Mouse (Mus musculus) left cerebral cortex, adult 6 months (tissue): ENCODE results near the gene Itprid2. TPM values are rescaled to one million over a fixed set of nuclear protein-coding genes. Genes with fewer than 3 reads are reported as not detected.

Source experiments
- long read RNA-seq, 2 experiments: library from polyadenylated mRNA; unstranded; transcript quantifications; one replicate each; pipeline ENCODE4 v2.0.0; 2019 to 2020
- polyA plus RNA-seq: library from polyadenylated mRNA; unstranded; fragments of <200 nt; fragmentation: Nextera tagmentation; gene quantifications from 2 replicates; pipeline ENCODE4 v1.2.3, GENCODE M21; 2021

Itprid2 gene
- 6.0 and 10.3 TPM in 2 replicates for polyA plus RNA-seq
- long read RNA-seq, experiment 1, full-length matches to known transcripts = 19 of 49 reads
- long read RNA-seq, experiment 1, partial matches to known transcripts = 25 of 49 reads
- long read RNA-seq, experiment 1, other reads (novel, unspliced or antisense) = 5 of 49 reads
- long read RNA-seq, experiment 2, full-length matches to known transcripts = 1 of 13 reads
- long read RNA-seq, experiment 2, partial matches to known transcripts = 12 of 13 reads
- long read RNA-seq, experiment 2, other reads (novel, unspliced or antisense) = 0 of 13 reads

GRCm38 (mm10) chr2:79634528-79635400, at the start of gene Itprid2:
TSS of gene Itprid2 (plus strand) at chr2:79635352.

GRCm38 (mm10) chr2:79707575-79707974, 72.4 kb downstream of the Itprid2 start, which contains the start of gene Ppp1r1c:
TSS of gene Ppp1r1c (plus strand) at chr2:79707780.

Other genes with a start within 250 kb of the Itprid2 start
- gene Neurod1, start 178.6 kb upstream of the Itprid2 start, polyA plus RNA-seq = 8.0 and 8.9 TPM in 2 replicates
- 2.1 and 3.0 TPM in 2 replicates for gene Cerkl, start 178.6 kb upstream of the Itprid2 start, polyA plus RNA-seq
- gene Ppp1r1c, start 72.4 kb downstream of the Itprid2 start, polyA plus RNA-seq = 0.05 and 0.13 TPM in 2 replicates